8 mouse cellular contexts compared by ENCODE assay signal in the genomic region with DNA sequence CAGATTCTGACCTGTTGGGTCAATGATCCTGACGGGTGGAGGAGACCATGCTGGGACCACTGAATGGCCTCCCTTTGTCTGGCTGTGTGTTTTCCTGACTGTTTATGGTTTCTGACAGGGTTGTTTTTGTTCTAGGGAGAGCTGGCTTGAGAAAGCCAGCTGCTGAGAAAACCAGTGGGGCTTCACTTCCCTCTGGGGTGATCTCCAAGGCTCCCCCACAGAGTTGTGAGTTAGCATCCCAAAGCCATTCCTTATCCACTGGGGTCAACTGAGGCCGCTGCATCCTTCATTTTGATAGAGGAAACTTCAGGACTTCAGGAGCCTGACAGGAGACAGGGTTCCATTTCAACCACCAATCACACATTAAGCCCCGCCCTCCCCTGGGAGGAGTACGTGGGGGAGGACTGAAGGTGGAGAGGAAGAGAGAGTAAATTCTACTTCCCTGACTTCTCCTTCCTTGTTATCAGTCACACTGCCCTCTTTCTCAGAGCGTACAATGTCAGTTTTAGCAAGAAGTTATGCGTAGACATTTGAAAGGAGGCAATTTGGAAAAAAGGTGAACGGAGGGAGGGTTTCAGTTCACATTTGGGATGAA. TPM values are rescaled to one million over a fixed set of nuclear protein-coding genes. Genes with fewer than 3 reads are reported as not detected.
DNase-seq lines count a peak whose midpoint lies in the region; ATAC-seq lines count a peak whose summit lies in the region.

No protein-coding gene starts in this region.

- H3K4me3 ChIP-seq in embryonic facial prominence, embryonic 14.5 days (ENCODE audit: low read depth, low read length): peak overlapping the region; percentile 28
- H3K4me3 ChIP-seq in hindbrain, embryonic 10.5 days: peak overlapping the region; percentile 48
- peak overlapping the region; percentile 25; the same call in 1 of the 2 replicates for H3K4me3 ChIP-seq in limb, embryonic 12.5 days (replicated peaks)
- H3K4me3 ChIP-seq in midbrain, embryonic 11.5 days (ENCODE audit: low read depth, low read length): no peak overlapping the region
- peak overlapping the region; percentile 15; the same call in 1 of the 2 replicates for H3K4me3 ChIP-seq in stomach, embryonic 15.5 days (replicated peaks)

- no peaks in the 10 kb centered on the region for H3K27me3 ChIP-seq in embryonic facial prominence, embryonic 14.5 days (replicated peaks; ENCODE audit: control insufficient read depth, insufficient read depth, low read length)
- H3K27me3 ChIP-seq in hindbrain, embryonic 10.5 days (ENCODE audit: insufficient read depth, poor library complexity, severe bottlenecking): peaks cover 9% of the 10 kb centered on the region
- H3K27me3 ChIP-seq in limb, embryonic 12.5 days: no peaks in the 10 kb centered on the region
- H3K27me3 ChIP-seq in midbrain, embryonic 11.5 days (ENCODE audit: control insufficient read depth, insufficient read depth, low read length): no peaks in the 10 kb centered on the region
- H3K27me3 ChIP-seq in stomach, embryonic 15.5 days (replicated peaks): no peaks in the 10 kb centered on the region

- ATAC-seq in embryonic facial prominence, embryonic 14.5 days (ENCODE audit: low read depth): no peak; the same call in 1 of the 2 replicates
- no peak for ATAC-seq in limb, embryonic 12.5 days (ENCODE audit: insufficient number of reproducible peaks, insufficient read depth, low FRiP score, low TSS enrichment, low read depth)
- ATAC-seq in midbrain, embryonic 11.5 days (ENCODE audit: low FRiP score): peak; percentile 30; the same call in 1 of the 2 replicates
- 0 out of 2 replicates have a peak, but pooled peaks have one; percentile 59 for ATAC-seq in stomach, embryonic 15.5 days (ENCODE audit: insufficient read depth, low FRiP score, low read depth)
- no peak for ATAC-seq in activated CD4-positive, CD25-positive, alpha-beta regulatory T cell, adult 4 months

- peak overlapping the region; percentile 60 for H3K4me2 ChIP-seq in embryonic facial prominence, embryonic 14.5 days (ENCODE audit: low read depth, low read length)
- H3K4me2 ChIP-seq in limb, embryonic 12.5 days: peak overlapping the region; percentile 52
- peak overlapping the region; percentile 42 for H3K4me2 ChIP-seq in midbrain, embryonic 11.5 days
- peak overlapping the region; percentile 48 for H3K4me2 ChIP-seq in stomach, embryonic 15.5 days

- 15% methylated on average over 7 of the region's 7 CpGs for WGBS in embryonic facial prominence, embryonic 14.5 days
- WGBS in hindbrain, embryonic 10.5 days: 3% methylated on average over 7 of the region's 7 CpGs
- 10% methylated on average over 7 of the region's 7 CpGs for WGBS in limb, embryonic 12.5 days
- 4% methylated on average over 7 of the region's 7 CpGs for WGBS in midbrain, embryonic 11.5 days
- 16% methylated on average over 7 of the region's 7 CpGs for WGBS in stomach, embryonic 15.5 days

- peak overlapping the region; percentile 56 for H3K27ac ChIP-seq in embryonic facial prominence, embryonic 14.5 days (replicated peaks; ENCODE audit: low read depth, low read length)
- peak overlapping the region; percentile 72 for H3K27ac ChIP-seq in hindbrain, embryonic 10.5 days
- peak overlapping the region; percentile 59; the same call in 1 of the 2 replicates for H3K27ac ChIP-seq in limb, embryonic 12.5 days
- no peak overlapping the region for H3K27ac ChIP-seq in midbrain, embryonic 11.5 days (ENCODE audit: low read depth, low read length)
- H3K27ac ChIP-seq in stomach, embryonic 15.5 days: no peak overlapping the region

- peaks cover 30% of the 10 kb centered on the region for H3K4me1 ChIP-seq in embryonic facial prominence, embryonic 14.5 days (ENCODE audit: control insufficient read depth, insufficient read depth, low read length)
- peaks cover 40% of the 10 kb centered on the region for H3K4me1 ChIP-seq in hindbrain, embryonic 10.5 days (replicated peaks)
- peaks cover 49% of the 10 kb centered on the region for H3K4me1 ChIP-seq in limb, embryonic 12.5 days (replicated peaks)
- H3K4me1 ChIP-seq in midbrain, embryonic 11.5 days (ENCODE audit: control insufficient read depth, insufficient read depth, low read length): peaks cover 15% of the 10 kb centered on the region
- peaks cover 30% of the 10 kb centered on the region for H3K4me1 ChIP-seq in stomach, embryonic 15.5 days

- H3K9me3 ChIP-seq in embryonic facial prominence, embryonic 14.5 days (ENCODE audit: control insufficient read depth, low read length): no peaks in the 10 kb centered on the region
- no peaks in the 10 kb centered on the region for H3K9me3 ChIP-seq in hindbrain, embryonic 10.5 days
- no peaks in the 10 kb centered on the region for H3K9me3 ChIP-seq in limb, embryonic 12.5 days
- H3K9me3 ChIP-seq in midbrain, embryonic 11.5 days (ENCODE audit: control insufficient read depth, low read length): no peaks in the 10 kb centered on the region
- H3K9me3 ChIP-seq in stomach, embryonic 15.5 days: no peaks in the 10 kb centered on the region

- peak; percentile 56 to 57 for DNase-seq in B cell, adult 2 months
- peak; percentile 70 for DNase-seq in Muller cell, postnatal 12 days (ENCODE audit: inconsistent ontology term)
- DNase-seq in embryonic facial prominence, embryonic 14.5 days (ENCODE audit: low spot score): peak; percentile 63
- DNase-seq in hindbrain, embryonic 10.5 days (ENCODE audit: low spot score): peak; percentile 52
- DNase-seq in midbrain, embryonic 11.5 days (ENCODE audit: low spot score, missing footprints): peak; percentile 91

- peak overlapping the region; percentile 36; the same call in 1 of the 2 replicates for H3K9ac ChIP-seq in embryonic facial prominence, embryonic 14.5 days (ENCODE audit: low read depth, low read length)
- H3K9ac ChIP-seq in limb, embryonic 12.5 days (replicated peaks): peak overlapping the region; percentile 13; the same call in 1 of the 2 replicates
- no peak overlapping the region for H3K9ac ChIP-seq in midbrain, embryonic 11.5 days (ENCODE audit: low read length)
- H3K9ac ChIP-seq in stomach, embryonic 15.5 days: no peak overlapping the region

- H3K36me3 ChIP-seq in embryonic facial prominence, embryonic 14.5 days (ENCODE audit: control insufficient read depth, insufficient read depth, low read length): no peaks in the 10 kb centered on the region; the same call in 1 of the 2 replicates
- H3K36me3 ChIP-seq in hindbrain, embryonic 10.5 days: no peaks in the 10 kb centered on the region
- no peaks in the 10 kb centered on the region for H3K36me3 ChIP-seq in limb, embryonic 12.5 days
- no peaks in the 10 kb centered on the region for H3K36me3 ChIP-seq in midbrain, embryonic 11.5 days (ENCODE audit: control insufficient read depth, insufficient read depth, low read length)
- no peaks in the 10 kb centered on the region for H3K36me3 ChIP-seq in stomach, embryonic 15.5 days

RNA-seq across cellular contexts. Expression of gene Map2k6, which starts 49.3 kb away (rescaled TPM):
- 15.5 and 18.5 TPM in 2 replicates for polyA plus RNA-seq in embryonic facial prominence, embryonic 14.5 days (2014; fragmentation: Nextera tagmentation; extraction: Ambion mirVana)
- polyA plus RNA-seq in hindbrain, embryonic 10.5 days (2016; fragmentation: Nextera tagmentation; extraction: Ambion mirVana): 30.5 and 31.8 TPM in 2 replicates
- polyA plus RNA-seq in limb, embryonic 12.5 days (2016; fragmentation: Nextera tagmentation; extraction: Ambion mirVana): 49.2 TPM in 2 replicates
- 37.1 and 38.7 TPM in 2 replicates for polyA plus RNA-seq in midbrain, embryonic 11.5 days (2014; fragmentation: Nextera tagmentation; extraction: Ambion mirVana)
- polyA plus RNA-seq in stomach, embryonic 15.5 days (2015; fragmentation: Nextera tagmentation; extraction: Ambion mirVana): 17.0 and 18.9 TPM in 2 replicates
- polyA plus RNA-seq in activated CD4-positive, CD25-positive, alpha-beta regulatory T cell, adult 4 months (2017; shearing (Covaris generic)): 1 to 10 TPM; 5.7 to 7.7 TPM

Comparison
In these comparisons a context has a peak if more than half of its experiments do, and no peak if none do; other contexts are left out.
1. ATAC-seq: peak in midbrain, embryonic 11.5 days (single experiment) and stomach, embryonic 15.5 days (single experiment); none in embryonic facial prominence, embryonic 14.5 days (single experiment), limb, embryonic 12.5 days (single experiment) and activated CD4-positive, CD25-positive, alpha-beta regulatory T cell, adult 4 months (single experiment).
2. H3K27ac ChIP-seq: peak in embryonic facial prominence, embryonic 14.5 days (single experiment), hindbrain, embryonic 10.5 days (single experiment) and limb, embryonic 12.5 days (single experiment); none in midbrain, embryonic 11.5 days (single experiment) and stomach, embryonic 15.5 days (single experiment).
3. H3K9ac ChIP-seq: peak in embryonic facial prominence, embryonic 14.5 days (single experiment) and limb, embryonic 12.5 days (single experiment); none in midbrain, embryonic 11.5 days (single experiment) and stomach, embryonic 15.5 days (single experiment).
4. Peak in every context shown above with its lines, with median percentiles within 50 percentile points of each other: DNase-seq and H3K4me2 ChIP-seq.